8 mouse cellular contexts compared by ENCODE assay signal in the genomic region with DNA sequence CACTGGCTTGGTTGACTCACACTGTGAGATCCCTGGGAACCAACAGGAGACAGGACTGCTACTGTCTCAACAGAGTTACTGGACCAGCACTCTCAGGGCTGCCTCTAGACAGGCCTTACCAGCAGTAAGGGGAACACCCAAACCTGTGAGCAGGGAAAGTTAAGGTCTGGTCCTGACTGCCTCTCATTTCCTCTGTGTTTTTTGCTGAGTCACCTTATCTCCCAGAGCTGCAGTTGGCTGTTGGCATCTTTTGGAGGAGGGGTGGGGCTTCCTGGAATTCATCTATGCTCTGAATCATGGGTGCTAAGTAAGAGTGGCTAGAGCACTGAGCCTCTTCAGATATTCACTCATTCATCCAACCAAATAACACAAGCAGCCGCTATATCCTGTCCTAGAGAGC. TPM values are rescaled to one million over a fixed set of nuclear protein-coding genes. Genes with fewer than 3 reads are reported as not detected.
DNase-seq lines count a peak whose midpoint lies in the region; ATAC-seq and TF ChIP-seq lines count a peak whose summit lies in the region.

No protein-coding gene starts in this region.

- H3K36me3 ChIP-seq in liver, adult 2 months (ENCODE audit: control insufficient read depth, insufficient read depth, low read length), result no peaks in the 10 kb centered on the region
- no peaks in the 10 kb centered on the region for H3K36me3 ChIP-seq in splenic B cell, adult 2 months (ENCODE audit: control insufficient read depth, insufficient read depth, low read length, poor library complexity, severe bottlenecking)
- no peaks in the 10 kb centered on the region for H3K36me3 ChIP-seq in midbrain, embryonic 16.5 days (ENCODE audit: control insufficient read depth, insufficient read depth, low read length)

- no peak for TF ChIP-seq POLR2A in liver, adult 2 months (IDR thresholded peaks at IDR 0.05; ENCODE audit: extremely low read depth, insufficient read depth, low read length)

- no peak overlapping the region for H3K4me3 ChIP-seq in liver, adult 2 months (ENCODE audit: insufficient read depth, low read depth, low read length)
- no peak overlapping the region for H3K4me3 ChIP-seq in midbrain, embryonic 16.5 days (ENCODE audit: low read depth, low read length)

- no peak overlapping the region for H3K27ac ChIP-seq in liver, adult 2 months (replicated peaks; ENCODE audit: insufficient read depth, low read depth, low read length)
- H3K27ac ChIP-seq in midbrain, embryonic 16.5 days (ENCODE audit: low read length), result no peak overlapping the region

- H3K4me2 ChIP-seq in midbrain, embryonic 16.5 days (ENCODE audit: low read length), result no peak overlapping the region

- H3K4me1 ChIP-seq in liver, adult 2 months (ENCODE audit: control insufficient read depth, insufficient read depth, low read length), result no peaks in the 10 kb centered on the region
- H3K4me1 ChIP-seq in midbrain, embryonic 16.5 days (ENCODE audit: control insufficient read depth, insufficient read depth, low read length), result peaks cover 19% of the 10 kb centered on the region

- H3K9me3 ChIP-seq in midbrain, embryonic 16.5 days (replicated peaks; ENCODE audit: control insufficient read depth, low read length, poor library complexity, severe bottlenecking), result no peaks in the 10 kb centered on the region

- 73% methylated on average over 1 of the region's 1 CpGs for WGBS in liver, adult 2 months
- 77% methylated on average over 1 of the region's 1 CpGs for WGBS in midbrain, embryonic 16.5 days

- no peaks in the 10 kb centered on the region for H3K79me2 ChIP-seq in liver, adult 2 months (ENCODE audit: control insufficient read depth, insufficient read depth, low read length)

- no peak for ATAC-seq in midbrain, embryonic 16.5 days

- TF ChIP-seq CTCF in liver, adult 2 months (IDR thresholded peaks at IDR 0.05; ENCODE audit: low read depth, low read length), result no peak

- no peak overlapping the region for H3K9ac ChIP-seq in liver, adult 2 months (ENCODE audit: low read depth, low read length)
- H3K9ac ChIP-seq in midbrain, embryonic 16.5 days (ENCODE audit: low read depth, low read length), result no peak overlapping the region

- peak; percentile 34 for DNase-seq in embryo, embryonic 10.5 days (ENCODE audit: low spot score)
- DNase-seq in embryo, embryonic 10 days (ENCODE audit: low spot score), result no peak
- DNase-seq in spleen, adult 12 weeks (ENCODE audit: low spot score), result peak; percentile 65
- DNase-seq in spleen, adult 18-20 months, result no peak
- peak; percentile 71 to 77 for DNase-seq in heart, adult 18-20 months
- peak; percentile 18 for DNase-seq in liver, adult 2 months (ENCODE audit: extremely low read depth, low read depth, low spot score)
- peak; percentile 20 for DNase-seq in splenic B cell, adult 2 months (ENCODE audit: low read depth, low spot score)

- peaks cover 7% of the 10 kb centered on the region; the same call in 1 of the 2 replicates for H3K27me3 ChIP-seq in liver, adult 2 months (ENCODE audit: control insufficient read depth, insufficient read depth, low read length)
- H3K27me3 ChIP-seq in splenic B cell, adult 2 months (ENCODE audit: control insufficient read depth, insufficient read depth, low read length, poor library complexity, severe bottlenecking), result no peaks in the 10 kb centered on the region
- H3K27me3 ChIP-seq in midbrain, embryonic 16.5 days (ENCODE audit: control insufficient read depth, insufficient read depth, low read depth, low read length), result no peaks in the 10 kb centered on the region

RNA-seq across cellular contexts. Expression of a gene that starts 4.0 kb away (rescaled TPM):
- 1 to 10 TPM; 9.0 to 9.3 TPM for total RNA-seq in heart, adult 18-20 months (2021)
- total RNA-seq in liver, adult 2 months (2014; rRNA removed), result 0.07 TPM in 1 of 2 replicates, not detected in the other
- 0.23 and 0.25 TPM in 2 replicates for polyA plus RNA-seq in liver, adult 2 months (2012; rRNA removed)
- 62.7 and 65.5 TPM in 2 replicates for polyA plus RNA-seq in midbrain, embryonic 16.5 days (2015; fragmentation: Nextera tagmentation; extraction: Ambion mirVana)

RNA-seq across cellular contexts. Expression of a gene that starts 44.7 kb away (rescaled TPM):
- 1 to 10 TPM; 1.1 to 1.3 TPM for total RNA-seq in heart, adult 18-20 months (2021)
- not detected in 2 replicates for total RNA-seq in liver, adult 2 months (2014; rRNA removed)
- not detected in 2 replicates for polyA plus RNA-seq in liver, adult 2 months (2012; rRNA removed)
- polyA plus RNA-seq in midbrain, embryonic 16.5 days (2015; fragmentation: Nextera tagmentation; extraction: Ambion mirVana), result not detected in 2 replicates

Comparison
In these comparisons a context has a peak if more than half of its experiments do, and no peak if none do; other contexts are left out.
1. DNase-seq: peak in embryo, embryonic 10.5 days (single experiment), spleen, adult 12 weeks (single experiment), heart, adult 18-20 months (2 of 2), liver, adult 2 months (single experiment) and splenic B cell, adult 2 months (single experiment); none in embryo, embryonic 10 days (single experiment) and spleen, adult 18-20 months (0 of 2).